Mouse (Mus musculus) kidney, adult 18-20 months (tissue): ENCODE measurements around the gene C1rb.
"Not testable (repeated sequence)": the region's sequence is repeated elsewhere in the genome, so short reads cannot be mapped to it uniquely, and the experiment has no call there.

Source experiments
- DNase-seq: peaks from one replicate; pipeline ENCODE4 v3.0.0; 2021

Gene C1rb

DNA sequence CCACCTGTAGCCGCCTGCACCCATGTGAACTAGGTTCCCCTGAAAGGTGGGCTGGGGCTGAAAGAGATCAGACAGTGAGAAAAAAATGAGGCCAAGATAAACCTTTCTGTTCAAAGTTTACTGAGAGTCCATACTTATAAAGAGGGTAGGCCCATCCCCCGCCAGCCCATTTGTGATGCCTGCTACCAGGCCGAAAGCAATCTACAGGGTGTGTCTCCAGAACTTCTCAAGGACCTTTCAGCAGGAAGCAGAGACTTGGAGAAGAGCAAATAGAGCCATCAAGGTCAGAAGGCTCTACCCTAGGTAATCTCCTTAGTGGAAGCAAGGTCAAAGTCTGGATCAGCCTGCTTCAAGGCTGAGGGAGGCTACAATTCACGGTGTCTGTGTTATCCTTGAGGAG, 31.9 kb downstream of the C1rb start:
- DNase-seq, result no peak

DNA sequence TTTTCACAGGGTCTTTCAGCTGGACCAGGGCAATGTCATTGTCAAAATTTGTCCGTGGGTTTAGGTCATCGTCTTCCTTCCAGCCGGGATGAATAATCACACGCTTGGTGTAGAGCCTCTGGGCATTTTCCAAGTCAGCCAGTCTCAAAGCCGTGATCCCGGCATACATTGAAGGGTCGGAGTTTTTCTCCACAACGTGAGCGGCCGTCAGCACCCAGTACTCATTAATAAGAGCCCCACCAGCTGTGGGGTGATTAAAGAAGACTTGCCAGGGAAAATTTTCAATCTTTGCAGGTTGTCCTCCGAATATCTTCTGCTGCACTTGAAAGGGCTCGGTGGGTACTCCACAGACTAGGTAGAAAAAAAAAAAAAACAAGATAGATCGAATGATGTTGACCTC, 55.5 kb downstream of the C1rb start:
- DNase-seq, result no peak

DNA sequence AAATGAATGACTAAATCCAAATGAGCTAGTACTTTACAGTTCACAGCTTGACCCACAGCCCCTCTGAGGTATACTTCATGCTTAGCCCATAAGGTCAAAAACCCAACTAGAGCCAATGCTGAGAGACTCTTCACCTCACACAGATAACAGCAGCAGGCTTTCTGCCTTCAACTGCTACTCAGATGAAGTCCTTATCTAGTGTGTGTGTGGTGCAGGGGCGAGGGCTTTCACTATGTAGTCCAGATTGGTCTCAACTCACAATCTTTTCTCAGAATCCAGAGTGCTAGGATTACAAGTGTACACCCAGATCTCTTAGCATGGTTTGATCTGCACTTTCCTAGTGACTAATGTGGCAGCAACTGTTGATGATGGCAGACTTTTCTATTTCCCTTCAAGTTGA, 56.1 kb downstream of the C1rb start:
- DNase-seq, result not testable (repeated sequence)

DNA sequence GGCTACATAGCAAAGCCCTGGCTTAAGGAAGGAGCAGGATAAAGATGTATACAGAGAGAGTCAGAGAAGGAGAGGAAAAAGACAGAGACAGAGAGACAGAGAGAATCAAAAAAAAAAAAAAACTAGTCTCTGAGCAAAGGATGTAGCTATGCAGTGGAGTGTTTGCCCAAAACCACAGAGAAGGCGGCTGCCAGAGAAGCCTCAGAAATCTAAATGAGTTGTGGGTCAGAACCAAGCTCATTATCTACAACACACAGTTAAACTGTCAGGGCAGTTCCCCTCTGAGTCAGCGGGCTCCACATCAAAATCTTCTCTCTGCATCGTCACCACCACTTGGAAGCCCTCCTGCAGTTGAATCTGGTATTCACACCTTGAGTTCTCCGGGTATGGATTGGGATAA, 60.7 kb downstream of the C1rb start:
- DNase-seq, result no peak
